Mouse (Mus musculus): Measurements from ENCODE around the gene Hist4h4. TPM values are rescaled to one million over a fixed set of nuclear protein-coding genes. Genes with fewer than 3 reads are reported as not detected.

Hist4h4 gene
- total RNA-seq, 2 experiments from 2014 or later, result 74.3 to 87.6 TPM

DNA sequence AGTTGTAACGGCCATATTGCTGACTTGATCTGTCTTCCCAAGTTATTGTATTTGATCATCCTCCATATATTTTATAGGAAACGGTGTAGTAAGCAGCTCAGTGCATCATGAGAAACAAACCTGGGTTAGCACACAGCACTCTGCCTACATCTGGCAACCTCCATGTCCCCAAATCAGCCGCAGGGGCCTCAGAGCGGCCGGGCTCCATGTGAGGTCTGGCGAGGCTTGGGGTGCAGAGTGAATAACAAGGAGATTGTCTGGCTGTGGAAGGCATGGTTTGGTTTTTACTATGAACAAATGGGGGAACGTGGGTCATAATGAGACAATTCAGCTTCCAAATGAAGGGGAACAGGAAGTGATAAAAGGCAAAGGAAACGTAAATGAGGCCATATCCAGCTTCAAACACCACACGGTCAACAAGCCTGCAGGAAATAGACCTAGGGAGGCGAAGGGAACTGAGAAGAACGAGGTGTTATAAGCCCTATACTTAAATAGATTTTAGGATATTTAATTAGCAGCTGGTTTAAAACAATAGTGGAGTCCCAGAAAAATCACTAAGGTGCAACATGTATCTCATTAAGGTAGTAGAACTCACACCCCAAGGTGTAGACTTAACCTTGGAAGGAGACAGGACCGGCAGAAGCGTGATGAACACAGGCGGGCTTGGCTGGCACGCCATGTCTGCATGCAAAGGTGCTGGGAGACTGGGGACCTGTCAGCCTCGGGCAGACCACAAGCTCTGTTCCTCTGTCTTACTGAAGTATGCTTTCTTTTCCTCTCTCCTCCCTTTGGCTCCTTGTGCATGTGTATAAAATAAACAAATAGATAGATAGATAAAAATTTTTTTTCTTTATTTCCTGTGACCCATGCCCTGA is 11.1 kb downstream of the Hist4h4 start:
- ATAC-seq (replicated peaks; ENCODE audit: low FRiP score, poor library complexity, severe bottlenecking), result no peak

DNA sequence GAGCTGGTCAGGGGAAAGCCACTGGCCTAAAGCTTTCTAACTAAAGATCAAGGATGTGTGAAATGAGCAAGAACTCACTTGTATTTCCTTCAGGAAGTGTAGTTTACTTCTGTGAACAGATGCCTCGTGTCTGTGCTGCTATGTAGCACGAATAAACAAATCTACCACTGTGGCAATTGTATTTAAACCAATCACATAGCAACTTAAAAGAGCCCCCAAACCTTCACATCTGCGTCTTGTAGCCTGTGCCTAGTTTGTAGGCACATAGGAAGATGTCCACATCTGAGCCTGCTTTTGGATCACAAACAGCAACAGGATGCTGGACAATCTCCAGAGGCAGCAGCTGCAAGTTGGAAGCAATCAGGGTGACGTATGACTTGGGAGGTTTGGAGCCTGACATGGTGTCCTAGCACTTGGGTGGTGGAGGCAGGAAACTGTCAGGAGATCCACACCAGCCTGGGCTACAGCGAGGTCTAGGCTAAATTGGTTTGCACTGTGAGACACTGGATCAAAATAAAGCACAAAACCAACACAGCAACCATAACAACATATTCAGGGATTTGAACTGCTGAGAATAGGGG is 14.7 kb downstream of the Hist4h4 start:
- no peak for ATAC-seq (replicated peaks; ENCODE audit: low FRiP score, poor library complexity, severe bottlenecking)

DNA sequence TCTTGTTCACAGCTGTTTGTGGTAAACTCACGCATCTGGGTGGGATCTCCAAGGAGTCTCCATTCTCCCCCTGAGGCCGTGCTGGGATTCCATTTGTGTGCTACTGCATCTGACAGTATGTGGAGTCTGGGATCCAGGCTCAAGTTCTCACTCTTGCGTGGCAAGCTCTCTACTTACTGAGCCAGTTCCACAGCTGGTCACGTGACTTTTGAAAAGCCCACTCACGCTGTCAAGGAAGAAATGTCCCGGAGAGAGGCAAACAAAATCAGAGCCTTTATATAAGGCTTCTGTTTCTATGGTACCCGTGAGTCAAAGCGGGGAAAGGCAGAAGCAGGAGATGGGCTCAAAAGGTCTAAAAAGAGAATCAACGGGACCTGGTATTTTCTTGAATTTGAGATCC is 21.5 kb downstream of the Hist4h4 start:
- ATAC-seq (replicated peaks; ENCODE audit: low FRiP score, poor library complexity, severe bottlenecking), result no peak

DNA sequence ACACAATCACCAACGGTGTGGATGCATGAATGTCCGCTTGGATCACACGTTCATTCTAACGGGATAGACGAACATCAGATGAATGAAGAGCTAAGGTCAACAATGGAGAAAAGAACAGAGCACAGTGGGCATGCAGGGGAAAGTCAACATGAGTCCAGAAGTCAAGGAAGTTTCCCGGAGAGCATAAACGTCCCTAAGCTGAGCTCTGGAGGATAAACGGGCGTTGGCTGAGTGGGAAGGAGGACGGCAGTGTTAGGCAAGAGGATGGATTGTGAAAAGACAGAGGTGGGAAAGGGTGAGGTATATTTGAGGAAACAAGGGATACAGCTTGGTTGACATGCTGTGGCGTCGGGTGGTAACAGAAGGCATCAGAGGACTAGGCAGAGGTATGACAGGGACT is 22.1 kb downstream of the Hist4h4 start:
- no peak for ATAC-seq (replicated peaks; ENCODE audit: low FRiP score, poor library complexity, severe bottlenecking)

DNA sequence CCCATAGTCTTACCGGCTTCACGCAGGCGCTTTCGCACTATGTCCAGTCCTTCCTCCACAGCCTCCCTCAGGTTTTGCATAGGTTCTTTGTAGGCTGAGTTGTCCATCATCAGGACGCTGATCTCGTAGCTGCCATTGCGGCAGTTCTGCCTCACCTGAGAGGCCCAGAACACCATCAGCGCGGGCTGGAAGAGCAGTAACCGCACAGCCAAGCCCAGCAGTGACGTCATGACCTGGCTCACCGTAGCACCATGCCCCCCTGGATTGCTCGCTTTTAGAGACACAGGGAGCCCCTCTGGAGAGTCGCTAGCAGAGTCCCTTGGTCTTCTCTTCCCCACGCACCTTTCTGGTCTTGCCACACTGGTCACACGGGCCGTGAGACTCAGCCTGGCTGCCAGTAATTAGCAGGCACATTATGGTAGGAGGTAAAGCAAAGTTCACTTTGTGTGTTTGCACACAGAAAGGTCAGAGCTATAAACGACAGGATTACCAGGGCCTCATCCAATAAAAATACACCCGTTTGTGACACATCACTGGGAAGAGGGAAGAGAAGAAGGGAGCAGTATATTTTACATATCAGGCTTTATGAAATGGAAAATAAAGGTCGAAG is 22.7 kb downstream of the Hist4h4 start, which contains the start of gene Gucy2c:
TSS of gene Gucy2c (minus strand) at position 389 of the 610 bp plus-strand sequence.
- no peak for ATAC-seq (replicated peaks; ENCODE audit: low FRiP score, poor library complexity, severe bottlenecking)

DNA sequence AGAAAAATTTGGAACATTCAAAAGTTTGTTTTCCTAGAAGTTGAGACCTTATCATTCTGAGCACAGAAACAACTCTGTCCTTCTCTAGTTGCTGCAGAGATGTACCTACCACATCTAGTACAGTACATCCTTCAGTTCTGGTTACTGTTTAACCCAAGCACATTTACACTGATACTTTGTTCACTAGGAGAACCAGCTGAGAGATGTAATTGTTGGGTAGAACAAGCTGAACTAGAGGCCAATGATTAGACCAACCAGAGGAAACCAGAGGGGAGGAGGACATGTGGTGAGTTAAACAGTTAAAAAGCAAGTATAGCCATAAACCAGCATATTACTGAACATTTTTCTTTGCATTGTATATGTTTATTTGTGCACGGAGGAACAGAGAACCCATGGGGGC is 27.8 kb downstream of the Hist4h4 start:
- no peak for ATAC-seq (replicated peaks; ENCODE audit: low FRiP score, poor library complexity, severe bottlenecking)

DNA sequence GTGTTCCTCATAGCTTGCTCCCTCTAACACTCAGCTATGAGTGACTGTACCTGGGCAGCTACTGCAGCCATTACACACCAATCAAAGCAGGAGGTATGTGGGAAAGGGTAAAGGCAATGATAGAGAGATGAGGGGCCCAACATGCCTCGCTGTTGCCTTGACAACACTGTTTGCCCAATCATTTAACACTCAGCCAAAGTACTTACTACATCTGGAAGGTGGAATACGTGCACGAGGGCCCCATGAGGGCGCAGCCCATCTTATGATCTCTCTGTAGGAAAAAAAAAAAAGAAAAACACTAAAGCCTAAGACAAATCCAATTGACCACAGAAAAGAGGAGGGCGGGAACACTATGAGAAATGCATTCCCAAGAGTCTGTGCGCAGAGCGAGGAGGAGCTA is 34.4 kb downstream of the Hist4h4 start:
- no peak for ATAC-seq (replicated peaks; ENCODE audit: low FRiP score, poor library complexity, severe bottlenecking)

DNA sequence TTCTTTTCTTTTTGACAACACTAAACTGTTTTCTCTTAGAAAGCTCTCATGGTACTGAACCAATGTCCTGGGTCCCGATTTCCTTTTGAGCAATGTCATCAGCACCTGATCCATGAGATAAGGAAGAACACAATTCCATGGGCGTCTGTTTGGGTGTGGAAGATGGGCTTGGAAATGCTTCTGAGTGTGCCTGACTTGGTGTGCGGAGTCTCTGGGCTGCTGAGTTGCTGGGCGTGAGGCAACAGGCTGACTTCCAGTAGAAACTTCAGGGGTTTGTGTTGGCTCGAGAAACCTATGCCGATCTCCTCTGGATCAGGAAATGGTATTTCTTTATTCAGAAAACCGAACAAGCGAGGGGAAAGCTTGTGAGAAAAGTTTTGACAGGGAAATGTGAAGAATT is 35.1 kb downstream of the Hist4h4 start:
- ATAC-seq (replicated peaks; ENCODE audit: low FRiP score, poor library complexity, severe bottlenecking), result no peak

DNA sequence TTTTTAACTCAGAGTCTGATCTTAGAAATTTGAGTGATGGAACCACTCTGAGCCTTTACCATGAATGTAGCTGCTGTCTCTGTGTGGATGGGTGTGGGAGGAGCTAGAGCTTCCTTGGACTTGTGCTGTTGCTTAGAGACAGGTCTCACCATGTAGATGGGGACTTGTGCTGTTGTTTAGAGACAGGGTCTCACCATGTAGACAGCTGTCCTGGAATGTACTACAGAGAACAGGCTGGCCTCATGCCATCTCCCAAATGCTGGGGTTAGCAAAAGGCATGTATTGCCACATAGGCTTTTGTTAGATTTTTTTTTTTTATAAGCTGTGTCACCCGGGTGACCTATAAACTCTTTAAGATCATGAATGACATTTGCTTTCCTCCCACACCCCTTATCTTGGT is 40.3 kb downstream of the Hist4h4 start:
- ATAC-seq (replicated peaks; ENCODE audit: low FRiP score, poor library complexity, severe bottlenecking), result no peak

Other genes starting within 250 kb of the Hist4h4 start
- gene Plbd1, start 142.5 kb downstream of the Hist4h4 start, total RNA-seq (2015; ENCODE audit: low replicate concordance), result 31.0 and 37.7 TPM in 2 replicates
- gene Plbd1, start 142.5 kb downstream of the Hist4h4 start, total RNA-seq (2017; ENCODE audit: low replicate concordance), result 17.2 and 24.4 TPM in 2 replicates
- not detected in 2 replicates for gene Gucy2c, start 22.6 kb downstream of the Hist4h4 start, total RNA-seq (2015; ENCODE audit: low replicate concordance)
- not detected in 2 replicates for gene Gucy2c, start 22.6 kb downstream of the Hist4h4 start, total RNA-seq (2017; ENCODE audit: low replicate concordance)
- gene H2afj, start 3.8 kb upstream of the Hist4h4 start, total RNA-seq (2015; ENCODE audit: low replicate concordance), result 51.1 and 55.5 TPM in 2 replicates
- gene H2afj, start 3.8 kb upstream of the Hist4h4 start, total RNA-seq (2017; ENCODE audit: low replicate concordance), result 33.1 and 75.9 TPM in 2 replicates
- 6.3 and 8.3 TPM in 2 replicates for gene BC049715, start 23.2 kb upstream of the Hist4h4 start, total RNA-seq (2015; ENCODE audit: low replicate concordance)
- gene BC049715, start 23.2 kb upstream of the Hist4h4 start, total RNA-seq (2017; ENCODE audit: low replicate concordance), result 0.91 and 3.6 TPM in 2 replicates
- gene Wbp11, start 23.8 kb upstream of the Hist4h4 start, total RNA-seq (2015; ENCODE audit: low replicate concordance), result 103 and 123 TPM in 2 replicates
- 116 and 132 TPM in 2 replicates for gene Wbp11, start 23.8 kb upstream of the Hist4h4 start, total RNA-seq (2017; ENCODE audit: low replicate concordance)
- gene Smco3, start 31.0 kb upstream of the Hist4h4 start, total RNA-seq (2015; ENCODE audit: low replicate concordance), result not detected in 2 replicates
- not detected in 2 replicates for gene Smco3, start 31.0 kb upstream of the Hist4h4 start, total RNA-seq (2017; ENCODE audit: low replicate concordance)
- 89.7 and 101 TPM in 2 replicates for gene Art4, start 53.3 kb upstream of the Hist4h4 start, total RNA-seq (2015; ENCODE audit: low replicate concordance)
- 123 and 147 TPM in 2 replicates for gene Art4, start 53.3 kb upstream of the Hist4h4 start, total RNA-seq (2017; ENCODE audit: low replicate concordance)
- gene Mgp, start 71.4 kb upstream of the Hist4h4 start, total RNA-seq (2015; ENCODE audit: low replicate concordance), result not detected in 2 replicates
- gene Mgp, start 71.4 kb upstream of the Hist4h4 start, total RNA-seq (2017; ENCODE audit: low replicate concordance), result 1.4 TPM in 1 of 2 replicates, not detected in the other
- gene Erp27, start 117.8 kb upstream of the Hist4h4 start, total RNA-seq (2015; ENCODE audit: low replicate concordance), result not detected in 2 replicates
- gene Erp27, start 117.8 kb upstream of the Hist4h4 start, total RNA-seq (2017; ENCODE audit: low replicate concordance), result not detected in 2 replicates
- gene Pde6h, start 119.4 kb upstream of the Hist4h4 start, total RNA-seq (2015; ENCODE audit: low replicate concordance), result not detected in 2 replicates
- 0.51 TPM in 1 of 2 replicates, not detected in the other for gene Pde6h, start 119.4 kb upstream of the Hist4h4 start, total RNA-seq (2017; ENCODE audit: low replicate concordance)
- gene Arhgdib, start 137.5 kb upstream of the Hist4h4 start, total RNA-seq (2015; ENCODE audit: low replicate concordance), result 616 and 634 TPM in 2 replicates
- 160 and 179 TPM in 2 replicates for gene Arhgdib, start 137.5 kb upstream of the Hist4h4 start, total RNA-seq (2017; ENCODE audit: low replicate concordance)

Data from erythroid progenitor cell, adult 5-6 weeks (primary cell).